Mouse (Mus musculus): Measurements from ENCODE around the gene Deup1. TPM values are rescaled to one million over a fixed set of nuclear protein-coding genes. Genes with fewer than 3 reads are reported as not detected.

The Deup1 gene
- polyA plus RNA-seq, 1 experiment, result not detected

- no peak for TF ChIP-seq POLR2A (IDR thresholded peaks at IDR 0.05; ENCODE audit: borderline replicate concordance, low read depth, low read length)
- TF ChIP-seq CTCF (IDR thresholded peaks at IDR 0.05; ENCODE audit: low read depth, low read length), result no peak
- no peaks in the 10 kb centered on the region for H3K4me1 ChIP-seq (ENCODE audit: control insufficient read depth, insufficient read depth, low read length)
- no peak overlapping the region for H3K27ac ChIP-seq (ENCODE audit: insufficient read depth, low read depth, low read length)
- no peak overlapping the region for H3K4me3 ChIP-seq (ENCODE audit: insufficient read depth, low read length)
Measured at GRCm38 (mm10) chr9:15624739-15625138, 3.0 kb downstream of the Deup1 start.

DNA sequence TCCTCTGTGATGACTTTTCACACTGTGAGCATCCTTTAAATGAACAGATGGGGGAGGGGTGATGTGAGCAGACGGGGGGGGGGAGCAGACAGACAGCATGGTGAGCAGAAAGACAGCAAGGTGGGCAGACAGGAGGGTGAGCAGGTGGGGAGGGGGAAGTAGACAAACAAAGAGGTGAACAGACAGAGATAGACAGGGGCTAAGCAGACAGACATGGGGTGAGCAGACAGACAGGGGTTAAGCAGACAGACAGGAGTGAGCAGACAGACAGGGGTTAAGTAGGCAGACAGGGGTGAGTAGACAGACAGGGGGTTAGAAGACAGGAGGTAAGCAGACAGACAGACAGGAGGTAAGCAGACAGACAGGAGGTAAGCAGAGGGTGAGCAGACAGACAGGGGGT lies 8.0 kb downstream of the Deup1 start:
- TF ChIP-seq POLR2A (IDR thresholded peaks at IDR 0.05; ENCODE audit: borderline replicate concordance, low read depth, low read length), result no peak
- Histone ChIP-seq H3K4me1 (ENCODE audit: control insufficient read depth, insufficient read depth, low read length) (no peaks in the 10 kb centered on the region), H3K4me3 (ENCODE audit: insufficient read depth, low read length) (no peak overlapping the region), H3K27ac (ENCODE audit: insufficient read depth, low read depth, low read length) (no peak overlapping the region)

DNA sequence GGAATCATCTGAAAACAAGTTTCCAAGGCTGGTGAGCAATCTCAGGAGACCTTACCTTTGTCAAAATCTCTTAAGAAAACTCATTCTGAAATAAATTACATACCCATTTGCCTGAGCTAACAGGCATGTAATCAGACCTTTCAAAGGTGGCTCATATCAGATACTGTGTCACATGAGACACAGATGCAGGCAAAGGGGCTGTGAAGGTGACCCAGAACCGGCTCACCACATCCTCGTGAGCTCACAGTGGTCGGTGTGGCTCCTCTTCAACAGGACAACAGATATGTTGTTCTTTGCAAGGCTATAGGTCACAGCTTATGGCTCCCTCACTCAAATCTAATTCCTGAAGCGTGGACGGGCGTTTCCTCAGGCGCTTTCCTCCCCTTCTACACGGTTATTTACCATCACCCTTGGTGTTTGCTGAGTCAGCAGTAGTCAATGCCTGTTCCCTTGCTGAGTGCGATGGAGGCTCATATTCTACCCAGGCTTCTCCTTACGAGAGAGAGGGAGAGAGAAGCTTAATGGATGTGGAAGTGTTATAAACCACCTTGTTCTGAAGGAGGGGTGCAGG lies 8.6 kb downstream of the Deup1 start:
- Histone ChIP-seq H3K27ac (ENCODE audit: insufficient read depth, low read depth, low read length) (no peak overlapping the region), H3K4me3 (ENCODE audit: insufficient read depth, low read length) (no peak overlapping the region), H3K4me1 (ENCODE audit: control insufficient read depth, insufficient read depth, low read length) (no peaks in the 10 kb centered on the region)
- TF ChIP-seq CTCF (IDR thresholded peaks at IDR 0.05; ENCODE audit: low read depth, low read length) (no peak), POLR2A (IDR thresholded peaks at IDR 0.05; ENCODE audit: borderline replicate concordance, low read depth, low read length) (no peak)

GRCm38 (mm10) chr9:15617061-15617460 lies 10.7 kb downstream of the Deup1 start:
- TF ChIP-seq CTCF (IDR thresholded peaks at IDR 0.05; ENCODE audit: low read depth, low read length), result no peak
- TF ChIP-seq POLR2A (IDR thresholded peaks at IDR 0.05; ENCODE audit: borderline replicate concordance, low read depth, low read length), result no peak
- no peak overlapping the region for H3K4me3 ChIP-seq (ENCODE audit: insufficient read depth, low read length)
- no peaks in the 10 kb centered on the region for H3K4me1 ChIP-seq (ENCODE audit: control insufficient read depth, insufficient read depth, low read length)
- H3K27ac ChIP-seq (ENCODE audit: insufficient read depth, low read depth, low read length), result no peak overlapping the region

- TF ChIP-seq CTCF (IDR thresholded peaks at IDR 0.05; ENCODE audit: low read depth, low read length) (no peak), POLR2A (IDR thresholded peaks at IDR 0.05; ENCODE audit: borderline replicate concordance, low read depth, low read length) (no peak)
- no peak overlapping the region for H3K27ac ChIP-seq (ENCODE audit: insufficient read depth, low read depth, low read length)
- no peak overlapping the region for H3K4me3 ChIP-seq (ENCODE audit: insufficient read depth, low read length)
- H3K4me1 ChIP-seq (ENCODE audit: control insufficient read depth, insufficient read depth, low read length), result no peaks in the 10 kb centered on the region
Measured at GRCm38 (mm10) chr9:15616471-15616870, 11.3 kb downstream of the Deup1 start.

DNA sequence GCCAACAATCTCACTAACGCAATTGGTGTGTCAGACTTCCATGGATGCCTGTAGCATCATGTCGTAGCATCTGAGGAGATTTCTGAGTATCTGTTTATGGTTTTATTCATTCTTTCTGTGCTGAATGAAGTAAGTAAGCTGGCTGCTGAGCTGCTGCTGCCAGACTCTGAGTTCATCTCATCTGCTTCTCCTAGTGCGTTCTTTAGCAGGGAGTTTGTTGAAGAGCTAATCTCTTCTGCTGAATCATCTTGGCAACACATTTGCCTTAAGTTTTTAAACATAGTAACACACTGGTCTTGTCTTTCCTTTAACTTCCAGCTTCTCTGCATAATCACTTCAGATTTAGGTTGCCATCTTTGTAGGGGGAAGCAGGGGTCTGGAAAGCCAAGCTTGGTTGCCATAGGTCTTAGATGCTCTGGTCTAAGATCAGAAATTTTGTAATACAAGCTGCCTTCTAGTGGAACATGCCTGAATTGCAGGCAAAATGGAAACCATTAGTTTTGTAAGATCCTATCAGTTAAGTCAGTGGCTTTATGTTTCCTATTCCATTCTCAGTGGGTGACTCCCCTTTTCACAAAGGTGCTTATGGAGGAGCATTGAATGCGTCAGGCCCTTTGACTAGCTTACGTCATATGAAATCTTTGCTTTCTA lies 18.3 kb downstream of the Deup1 start:
- Histone ChIP-seq H3K4me1 (ENCODE audit: control insufficient read depth, insufficient read depth, low read length) (no peaks in the 10 kb centered on the region), H3K4me3 (ENCODE audit: insufficient read depth, low read length) (no peak overlapping the region), H3K27ac (ENCODE audit: insufficient read depth, low read depth, low read length) (no peak overlapping the region)
- no peak for TF ChIP-seq CTCF (IDR thresholded peaks at IDR 0.05; ENCODE audit: low read depth, low read length)
- no peak for TF ChIP-seq POLR2A (IDR thresholded peaks at IDR 0.05; ENCODE audit: borderline replicate concordance, low read depth, low read length)

DNA sequence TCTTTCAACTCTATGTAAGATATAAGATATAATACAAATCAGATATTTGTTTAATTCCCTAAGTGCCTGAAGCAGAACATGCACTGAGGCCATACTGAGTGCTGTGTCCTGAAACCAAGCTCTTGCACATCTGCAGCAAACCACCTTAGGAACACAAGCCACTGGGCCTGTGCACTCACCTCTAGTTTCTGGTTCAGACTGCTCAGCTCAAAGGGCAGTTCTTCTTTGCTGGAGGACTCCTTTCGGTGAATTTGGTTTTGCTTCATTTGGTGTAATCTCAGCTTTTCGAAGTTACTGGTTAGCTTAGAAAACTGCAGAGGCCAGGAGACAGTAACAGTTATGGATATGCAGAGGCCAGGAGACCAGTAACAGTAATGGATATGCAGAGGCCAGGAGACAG lies 20.1 kb downstream of the Deup1 start:
- Histone ChIP-seq H3K4me1 (ENCODE audit: control insufficient read depth, insufficient read depth, low read length) (no peaks in the 10 kb centered on the region), H3K4me3 (ENCODE audit: insufficient read depth, low read length) (no peak overlapping the region), H3K27ac (ENCODE audit: insufficient read depth, low read depth, low read length) (no peak overlapping the region)
- no peak for TF ChIP-seq CTCF (IDR thresholded peaks at IDR 0.05; ENCODE audit: low read depth, low read length)
- no peak for TF ChIP-seq POLR2A (IDR thresholded peaks at IDR 0.05; ENCODE audit: borderline replicate concordance, low read depth, low read length)

DNA sequence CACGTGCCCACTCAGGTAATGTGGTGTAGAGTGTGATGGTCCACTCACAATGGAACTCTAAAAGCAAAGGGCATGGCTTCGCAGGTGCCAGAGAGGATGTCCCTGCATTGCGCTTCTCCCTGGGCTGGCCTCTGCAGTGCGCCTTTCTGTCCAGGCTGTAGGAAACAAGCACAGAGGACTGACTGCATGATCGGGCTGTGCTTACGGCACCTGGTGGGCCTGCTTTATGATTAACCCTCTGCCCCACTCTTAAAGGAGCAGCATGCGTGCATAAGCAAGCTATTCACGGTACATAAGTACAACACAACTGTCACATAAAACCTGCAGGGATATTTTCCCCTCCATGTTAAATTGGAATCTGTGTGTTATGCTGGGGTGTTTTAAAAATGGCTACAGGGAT lies 24.6 kb downstream of the Deup1 start:
- Histone ChIP-seq H3K27ac (ENCODE audit: insufficient read depth, low read depth, low read length) (no peak overlapping the region), H3K4me3 (ENCODE audit: insufficient read depth, low read length) (no peak overlapping the region), H3K4me1 (ENCODE audit: control insufficient read depth, insufficient read depth, low read length) (0 out of 2 replicates have a peak, but pooled peaks cover 4% of the 10 kb centered on the region)
- TF ChIP-seq CTCF (IDR thresholded peaks at IDR 0.05; ENCODE audit: low read depth, low read length) (no peak), POLR2A (IDR thresholded peaks at IDR 0.05; ENCODE audit: borderline replicate concordance, low read depth, low read length) (no peak)

GRCm38 (mm10) chr9:15600859-15601540 lies 26.7 kb downstream of the Deup1 start:
- no peak overlapping the region for H3K27ac ChIP-seq (ENCODE audit: insufficient read depth, low read depth, low read length)
- TF ChIP-seq CTCF (IDR thresholded peaks at IDR 0.05; ENCODE audit: low read depth, low read length), result no peak
- no peak for TF ChIP-seq POLR2A (IDR thresholded peaks at IDR 0.05; ENCODE audit: borderline replicate concordance, low read depth, low read length)
- H3K4me1 ChIP-seq (ENCODE audit: control insufficient read depth, insufficient read depth, low read length), result 0 out of 2 replicates have a peak, but pooled peaks cover 4% of the 10 kb centered on the region

More at GRCm38 (mm10) chr9:15600859-15601540, 26.7 kb downstream of the Deup1 start:
- no peak overlapping the region for H3K4me3 ChIP-seq (ENCODE audit: insufficient read depth, low read length)
